Mouse (Mus musculus) embryo, embryonic 11 days (tissue): ENCODE measurements at regions not wholly inside any gene's neighbourhood (a gene's known extent, or its start where the extent isn't known, plus 50 kb on each side); places are given as distances from the start of the nearest gene placed in this dataset.

ENCODE experiments used
- DNase-seq: peaks from one replicate; pipeline ENCODE4 v3.0.0-alpha.2; 2015

DNA sequence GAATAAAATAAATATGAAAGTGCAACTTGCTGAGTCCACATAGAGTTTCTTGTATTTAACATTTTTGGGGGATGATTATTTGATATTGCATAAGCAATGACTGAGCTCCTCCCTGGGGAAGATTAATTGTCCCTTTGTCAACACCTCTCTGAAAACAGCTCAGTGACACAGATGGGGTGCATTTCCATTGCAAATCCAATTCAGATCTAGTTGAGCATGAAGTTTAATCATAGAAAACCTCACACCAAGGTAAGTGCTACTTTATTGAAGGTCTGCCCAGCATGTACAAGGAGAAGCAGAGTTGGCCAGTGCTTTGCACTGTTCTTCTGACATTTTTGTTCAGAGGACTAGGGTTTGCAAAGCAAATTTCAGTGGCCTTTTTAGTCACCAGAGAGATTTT is 827.5 kb upstream of the Cdh6 start:
- DNase-seq = no peak

DNA sequence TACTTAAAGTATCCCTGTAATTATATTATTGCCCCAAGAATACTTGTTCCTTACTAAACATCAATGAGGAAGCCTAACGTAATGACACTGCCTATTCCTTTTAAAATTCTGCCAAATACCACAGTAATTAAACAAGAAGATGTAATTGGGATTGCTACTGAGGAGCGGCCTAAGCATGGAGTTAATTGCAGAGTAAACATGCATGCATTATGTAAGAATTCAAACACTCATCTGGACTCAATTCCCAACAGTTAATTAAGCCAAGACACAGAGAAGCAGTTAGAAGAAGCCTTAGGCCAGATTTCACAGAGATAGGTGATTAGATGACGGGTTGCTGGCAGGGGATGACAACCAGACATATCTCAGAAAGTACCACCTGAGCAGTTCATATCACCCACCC is 816.3 kb upstream of the Cdh6 start:
- no peak for DNase-seq

DNA sequence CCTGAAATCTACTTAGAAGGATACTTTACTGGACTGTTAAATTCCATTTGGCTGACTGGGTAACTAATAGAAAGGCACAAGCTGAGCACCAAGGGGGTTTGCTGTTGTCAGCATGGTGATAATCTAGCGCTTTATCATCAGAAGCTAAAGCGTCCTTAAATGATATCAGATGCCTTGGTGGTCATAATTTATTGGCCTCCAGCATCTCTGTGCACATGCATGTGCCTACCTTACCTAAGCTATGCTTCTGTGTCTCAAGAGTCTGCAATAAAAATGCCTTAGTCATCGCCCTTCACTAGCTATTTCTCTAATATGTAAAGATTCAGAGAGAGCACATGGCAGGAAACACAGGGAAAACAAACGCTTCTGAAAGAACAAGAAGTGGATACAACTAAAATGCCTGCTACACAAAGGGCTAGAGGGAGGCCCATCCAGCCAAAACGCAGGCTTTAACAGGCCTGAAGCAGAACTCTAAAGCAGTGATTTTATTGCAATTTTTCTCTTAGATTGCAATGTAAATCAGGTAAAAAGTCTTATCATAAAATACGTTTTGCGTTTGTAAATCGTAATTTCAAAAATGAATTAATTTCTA is 815.5 kb upstream of the Cdh6 start:
- peak; percentile 2 for DNase-seq

DNA sequence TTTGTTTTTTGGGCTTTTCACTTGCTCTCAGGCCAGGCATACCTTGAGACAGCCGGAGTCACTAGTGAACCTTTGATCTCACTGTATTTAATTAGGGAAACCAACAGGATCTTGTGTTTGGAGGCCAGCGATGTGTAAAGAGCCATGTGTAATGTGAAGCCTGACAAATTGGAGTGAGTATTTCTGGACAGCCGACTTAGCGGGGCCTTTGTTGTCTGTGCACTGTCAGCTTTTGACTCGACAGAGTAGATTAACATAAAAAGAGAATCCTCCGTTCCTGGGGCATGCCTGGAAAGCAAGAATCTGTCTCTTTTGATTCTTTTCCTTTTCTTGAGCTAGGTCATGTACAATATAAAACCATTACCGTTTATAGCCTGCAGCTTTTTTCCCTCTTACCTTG is 796.3 kb upstream of the Cdh6 start:
- peak; percentile 47 for DNase-seq
